Mouse (Mus musculus) layer of hippocampus, adult 2 months (tissue): ENCODE results near the gene Lamtor5. TPM values are rescaled to one million over a fixed set of nuclear protein-coding genes. Genes with fewer than 3 reads are reported as not detected.
"Not testable (repeated sequence)": the region's sequence is repeated elsewhere in the genome, so short reads cannot be mapped to it uniquely, and the experiment has no call there.

Source experiments
- DNase-seq, 2 experiments: peaks; one replicate each; pipeline ENCODE4 v3.0.0; 2022; ENCODE audit warnings: low spot score in 2 of 2
- H3K27ac ChIP-seq: fragments of 200-600 bp; 2 replicates; pipeline ENCODE4 v1.8.1; 2022
- H3K4me3 ChIP-seq: fragments of 200-600 bp; 2 replicates; pipeline ENCODE4 v1.8.1; 2022; ENCODE audit warnings: mild to moderate bottlenecking
- CTCF ChIP-seq: fragments of 200-600 bp; conservative IDR thresholded peaks from 2 replicates; pipeline ENCODE4 v1.8.1; 2022; ENCODE audit warnings: antibody characterized with exemption, mild to moderate bottlenecking, moderate library complexity
- total RNA-seq, 2 experiments: library from RNA; stranded (reverse); gene quantifications; 2 replicates each; pipeline ENCODE4 v1.2.3; 2021

Lamtor5 gene
- total RNA-seq, 2 experiments from 2014 or later = 61.4 to 65.2 TPM

DNA sequence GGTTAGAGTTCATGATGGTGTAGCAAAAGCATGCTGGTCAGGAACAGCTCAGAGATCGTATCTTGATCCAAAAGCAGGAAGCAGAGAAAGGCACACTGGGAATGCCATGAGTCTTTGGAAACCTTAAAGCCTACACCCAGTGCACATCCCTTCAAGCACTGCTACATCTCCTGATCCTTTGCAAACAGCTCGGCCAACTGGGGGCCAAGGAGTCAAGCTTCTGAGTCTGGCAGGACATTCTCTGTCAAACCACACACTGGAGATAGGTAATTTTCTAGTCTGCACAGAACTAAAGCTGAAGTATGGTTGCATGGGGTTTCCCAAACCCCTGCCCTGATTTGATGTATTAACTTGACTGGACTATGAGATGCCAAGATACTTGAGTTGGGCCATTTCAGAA, 7.5 kb downstream of the Lamtor5 start:
- Histone ChIP-seq H3K27ac (no peak overlapping the region), H3K4me3 (no peak overlapping the region)
- no peak for TF ChIP-seq CTCF
- DNase-seq = no peak

- no peak for TF ChIP-seq CTCF
Observed at GRCm38 (mm10) chr3:107287346-107287745, 8.7 kb downstream of the Lamtor5 start.

GRCm38 (mm10) chr3:107290764-107291381, 12.2 kb downstream of the Lamtor5 start, which contains the start of gene Slc16a4:
Slc16a4 (plus strand) TSS chr3:107291230.
- no peak for TF ChIP-seq CTCF
- H3K4me3 ChIP-seq = no peak within 1 kb of the TSS; the same call in 1 of the 2 replicates
- H3K27ac ChIP-seq = peak within 1 kb of the TSS; percentile 66
- DNase-seq = no peak

More at GRCm38 (mm10) chr3:107287346-107287745, 8.7 kb downstream of the Lamtor5 start:
- H3K27ac ChIP-seq = no peak overlapping the region
- DNase-seq = no peak
- H3K4me3 ChIP-seq = no peak overlapping the region

- H3K27ac ChIP-seq = no peak overlapping the region
- no peak for TF ChIP-seq CTCF
- H3K4me3 ChIP-seq = no peak overlapping the region
- no peak for DNase-seq
Observed at GRCm38 (mm10) chr3:107295672-107296360, 17.2 kb downstream of the Lamtor5 start.

DNA sequence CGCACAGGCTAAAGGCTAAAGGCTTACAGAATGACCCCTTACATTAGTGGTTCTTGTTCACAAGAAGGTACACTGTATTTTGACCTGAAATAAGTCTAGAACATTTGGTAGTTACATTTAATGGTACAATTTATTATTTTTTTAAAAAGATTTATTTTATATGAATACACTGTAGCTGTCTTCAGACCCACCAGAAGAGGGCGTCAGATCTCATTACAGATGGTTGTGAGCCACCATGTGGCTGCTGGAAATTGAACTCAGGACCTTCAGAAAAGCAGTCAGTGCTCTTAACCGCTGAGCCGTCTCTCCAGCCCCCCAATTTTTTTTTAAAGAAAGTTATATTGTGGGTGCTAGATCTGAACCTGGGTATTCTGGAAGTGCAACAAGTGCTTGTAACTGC, 18.3 kb downstream of the Lamtor5 start:
- not testable (repeated sequence) for H3K27ac ChIP-seq, H3K4me3 ChIP-seq, DNase-seq
- peak; percentile 54 for TF ChIP-seq CTCF

DNA sequence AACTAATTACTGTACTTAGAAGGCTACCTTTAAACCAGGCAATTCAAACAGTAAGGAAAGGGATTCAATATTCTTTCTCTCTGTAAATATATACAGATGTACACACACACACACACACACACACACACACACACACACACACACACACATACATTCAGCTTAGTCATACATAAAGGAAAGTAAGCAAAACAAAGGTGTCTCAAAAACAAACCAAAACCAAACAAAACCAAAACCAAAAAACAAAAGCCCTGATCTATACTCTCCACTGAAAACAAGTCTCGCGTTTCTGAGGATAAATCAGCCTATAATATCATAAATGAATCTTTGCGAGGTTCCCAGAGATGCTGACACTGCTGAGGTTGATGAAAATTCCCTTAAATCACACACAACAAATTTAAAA, 38.7 kb downstream of the Lamtor5 start:
- H3K27ac ChIP-seq = no peak overlapping the region
- TF ChIP-seq CTCF = no peak
- no peak overlapping the region for H3K4me3 ChIP-seq

GRCm38 (mm10) chr3:107321141-107321540, 42.5 kb downstream of the Lamtor5 start:
- no peak for TF ChIP-seq CTCF
- DNase-seq = no peak
- H3K27ac ChIP-seq = no peak overlapping the region
- H3K4me3 ChIP-seq = no peak overlapping the region

More for the DNA sequence above, 38.7 kb downstream of the Lamtor5 start:
- no peak for DNase-seq

DNA sequence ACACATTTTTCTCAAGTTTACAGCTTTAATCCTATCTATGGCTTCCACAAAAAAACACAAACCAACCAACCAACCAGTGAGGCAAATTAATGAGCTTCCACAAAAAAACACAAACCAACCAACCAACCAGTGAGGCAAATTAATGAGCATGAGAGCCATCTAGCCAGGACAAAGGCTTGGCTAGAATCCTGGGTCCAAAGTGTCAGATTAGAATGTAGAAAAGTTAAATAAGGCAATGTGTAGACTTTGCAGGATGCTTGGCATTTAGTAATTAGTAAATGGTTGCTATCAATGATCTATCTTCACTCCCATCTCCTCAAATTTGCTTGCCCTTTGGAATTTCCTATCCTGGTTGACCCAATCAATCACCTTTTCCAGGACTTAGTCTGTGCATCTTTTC, 43.1 kb downstream of the Lamtor5 start:
- Histone ChIP-seq H3K4me3 (no peak overlapping the region), H3K27ac (no peak overlapping the region)
- DNase-seq = no peak
- no peak for TF ChIP-seq CTCF

GRCm38 (mm10) chr3:107326442-107326841, 47.8 kb downstream of the Lamtor5 start:
- no peak for TF ChIP-seq CTCF
- Histone ChIP-seq H3K4me3 (no peak overlapping the region), H3K27ac (no peak overlapping the region)
- DNase-seq = no peak

DNA sequence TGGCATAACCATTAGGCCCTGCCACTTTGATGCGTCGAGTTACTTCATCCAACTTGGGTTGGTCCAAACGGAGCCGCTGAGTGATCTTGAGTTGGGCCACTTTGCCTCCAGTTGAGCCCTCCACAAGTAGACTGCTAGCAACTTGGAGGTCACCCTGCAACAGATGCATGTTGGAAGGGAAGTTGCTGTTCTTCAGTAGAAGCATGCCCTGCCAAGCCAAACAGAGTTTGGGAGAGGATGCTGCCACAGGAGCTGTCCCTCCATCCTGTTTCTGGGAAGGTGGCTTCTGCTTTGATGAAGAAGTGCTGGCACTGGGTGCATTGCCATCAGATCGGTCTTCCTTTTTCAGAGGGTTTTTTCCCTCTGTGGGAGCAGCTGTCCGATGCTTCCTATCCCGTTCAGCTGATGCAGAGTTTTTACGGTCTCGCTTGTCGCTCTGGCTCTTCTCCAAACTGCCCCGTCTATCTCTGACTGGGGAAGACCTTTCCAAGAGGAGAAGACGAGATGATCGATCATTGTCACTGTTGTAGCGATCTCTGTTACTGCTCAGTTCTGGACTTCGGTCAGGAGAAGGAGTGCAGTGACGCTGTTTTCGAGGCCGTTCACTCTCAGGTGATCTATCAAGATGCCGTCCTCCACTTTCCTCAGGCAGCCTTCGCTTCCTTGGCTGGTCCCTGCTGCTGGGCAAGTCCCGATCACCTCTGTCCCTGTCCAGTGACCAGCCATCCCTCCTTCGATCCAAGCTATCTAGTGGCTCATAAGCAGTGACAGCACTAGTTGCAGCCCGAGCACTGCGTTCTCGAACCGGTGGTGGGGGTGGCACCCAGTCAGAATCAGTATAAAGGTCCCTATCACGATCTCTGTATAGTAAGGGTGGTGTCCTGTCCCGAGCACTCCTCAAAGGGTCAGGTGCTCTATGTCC, 52.1 kb downstream of the Lamtor5 start:
- no peak for TF ChIP-seq CTCF
- DNase-seq = no peak

GRCm38 (mm10) chr3:107331746-107332126, 53.1 kb downstream of the Lamtor5 start:
- peak overlapping the region; percentile 92; the same call in 1 of the 2 replicates for H3K27ac ChIP-seq
- no peak for DNase-seq
- no peak for TF ChIP-seq CTCF

More for the DNA sequence above, 52.1 kb downstream of the Lamtor5 start:
- Histone ChIP-seq H3K27ac (no peak overlapping the region), H3K4me3 (peak overlapping the region; percentile 68)

GRCm38 (mm10) chr3:107332127-107332959, 53.7 kb downstream of the Lamtor5 start:
- H3K4me3 ChIP-seq = peak overlapping the region; percentile 68
- no peak for TF ChIP-seq CTCF
- peak overlapping the region; percentile 92 for H3K27ac ChIP-seq
- peak; percentile 62 to 67 for DNase-seq

More at GRCm38 (mm10) chr3:107331746-107332126, 53.1 kb downstream of the Lamtor5 start:
- peak overlapping the region; percentile 68 for H3K4me3 ChIP-seq
